Mouse (Mus musculus) forebrain, postnatal 0 days (tissue): Measurements from ENCODE around the gene Vegfc. TPM values are rescaled to one million over a fixed set of nuclear protein-coding genes. Genes with fewer than 3 reads are reported as not detected.
A peak's percentile ranks its signal among the peaks of the same experiment; 100 is the strongest.

ENCODE experiments used
- ATAC-seq: fragments of 200-750 bp; cut with Nextera tagmentation; 2 replicates; pipeline ENCODE4 v1.8.0; 2017; ENCODE audit warnings: mild to moderate bottlenecking, moderate library complexity
- DNase-seq: peaks from one replicate; pipeline ENCODE4 v3.0.0-alpha.2; 2015
- H3K27ac ChIP-seq: fragments of 300-500 bp; sonication (generic); 2 replicates; pipeline ENCODE4 v1.5.1; 2014; ENCODE audit warnings: low read depth, mild to moderate bottlenecking, antibody characterized with exemption, low read length, moderate library complexity, mixed read lengths
- H3K27me3 ChIP-seq: fragments of 300-500 bp; sonication (generic); 2 replicates; pipeline ENCODE4 v1.6.1; 2014; ENCODE audit warnings: mild to moderate bottlenecking, low read length, mixed read lengths; ENCODE audit not compliant: insufficient read depth
- H3K36me3 ChIP-seq: fragments of 300-500 bp; sonication (generic); 2 replicates; pipeline ENCODE4 v1.6.1; 2014; ENCODE audit warnings: mild to moderate bottlenecking, moderate library complexity; ENCODE audit not compliant: insufficient read depth
- H3K4me1 ChIP-seq: fragments of 300-500 bp; sonication (generic); 2 replicates; pipeline ENCODE4 v1.6.1; 2014; ENCODE audit warnings: antibody characterized with exemption; ENCODE audit not compliant: insufficient read depth
- H3K4me2 ChIP-seq: fragments of 300-500 bp; sonication (generic); 2 replicates; pipeline ENCODE4 v1.6.1; 2014; ENCODE audit warnings: low read depth, mild to moderate bottlenecking, moderate library complexity
- H3K4me3 ChIP-seq: fragments of 300-500 bp; sonication (generic); 2 replicates; pipeline ENCODE4 v1.5.1; 2014; ENCODE audit warnings: low read depth, low read length, mixed read lengths
- H3K9ac ChIP-seq: fragments of 300-500 bp; sonication (generic); 2 replicates; pipeline ENCODE4 v1.6.1; 2014; ENCODE audit warnings: mild to moderate bottlenecking
- H3K9me3 ChIP-seq: fragments of 300-500 bp; sonication (generic); 2 replicates; pipeline ENCODE4 v1.6.1; 2016; ENCODE audit warnings: low read length
- CTCF ChIP-seq: sonication (generic); IDR thresholded peaks from 2 replicates; pipeline ENCODE4 v1.5.1; 2016; ENCODE audit warnings: antibody characterized with exemption, control low read depth, low read depth
- WGBS: fragments of 180-500 bp; shearing (Covaris S2); extraction: QIAGEN DNeasy Blood & Tissue Kit; methylation state at CpG from one replicate; pipeline ENCODE4 v1.1.7; 2014; 5-methylcytosine and 5-hydroxymethylcytosine counted together
- polyA plus RNA-seq: library from polyadenylated mRNA; unstranded; fragments of >200 nt; fragmentation: Nextera tagmentation; extraction: Ambion mirVana; gene quantifications from 2 replicates; pipeline ENCODE4 v1.2.1, GENCODE M21; 2015
- total RNA-seq: library from RNA; depleted of rRNA; stranded (reverse); fragments of >200 nt; gene quantifications from 2 replicates; pipeline ENCODE4 v1.2.3, GENCODE M21; 2014

The Vegfc gene
- total and polyA plus RNA-seq, 2 experiments from 2014 or later: 4.9 to 8.2 TPM

DNA sequence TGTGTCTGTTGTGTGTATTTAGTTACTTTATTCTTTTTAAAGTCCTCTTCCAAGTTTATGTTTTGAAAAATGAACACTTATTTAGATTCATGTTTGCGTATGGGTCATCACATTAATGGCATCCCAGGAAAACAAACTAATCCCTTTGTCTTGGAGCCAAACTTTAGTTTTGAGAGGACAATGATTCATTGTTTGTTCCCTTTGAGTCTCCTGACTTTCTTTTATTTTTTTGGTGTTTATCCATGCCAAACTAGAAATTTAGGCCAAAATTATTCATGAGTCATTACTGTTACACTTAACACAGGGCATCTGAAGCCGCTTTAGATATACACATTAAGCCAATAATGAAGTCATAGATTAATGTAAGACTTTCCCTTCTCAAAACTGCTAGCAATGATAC, 12.5 kb downstream of the Vegfc start:
- no peak for TF ChIP-seq CTCF
- Histone ChIP-seq H3K4me2 (no peak overlapping the region), H3K36me3 (no peaks in the 10 kb centered on the region), H3K27me3 (no peaks in the 10 kb centered on the region), H3K4me3 (no peak overlapping the region), H3K9me3 (no peaks in the 10 kb centered on the region), H3K27ac (no peak overlapping the region), H3K4me1 (no peaks in the 10 kb centered on the region), H3K9ac (no peak overlapping the region)
- WGBS: 89% methylated on average over 2 of the region's 2 CpGs
- DNase-seq (no peak), ATAC-seq (no peak)

DNA sequence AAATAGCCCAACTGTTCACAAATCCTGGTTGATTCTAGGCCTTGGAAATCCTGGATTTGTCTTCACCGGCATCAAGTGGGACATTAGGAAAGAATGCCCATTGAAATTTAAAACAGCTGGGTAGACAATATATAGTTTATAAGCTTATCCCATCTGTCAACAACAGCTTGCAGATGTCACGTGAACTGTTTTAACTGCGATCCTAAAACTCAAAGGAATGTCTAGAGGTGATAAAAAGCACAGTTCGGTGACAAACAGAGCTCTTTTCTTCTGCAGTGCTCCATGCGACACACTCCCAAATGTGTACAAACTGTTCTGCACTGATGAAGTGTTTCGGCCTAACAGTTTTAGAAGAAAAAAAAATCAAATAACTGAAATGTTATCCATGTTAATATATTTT, 22.7 kb downstream of the Vegfc start:
- DNase-seq (no peak), ATAC-seq (no peak)
- no peaks in the 10 kb centered on the region for H3K4me1 ChIP-seq
- WGBS: 38% methylated on average over 6 of the region's 6 CpGs
- no peak for TF ChIP-seq CTCF
- H3K9ac ChIP-seq: no peak overlapping the region
- H3K36me3 ChIP-seq: no peaks in the 10 kb centered on the region
- H3K4me3 ChIP-seq: no peak overlapping the region
- no peak overlapping the region for H3K27ac ChIP-seq
- no peak overlapping the region for H3K4me2 ChIP-seq
- no peaks in the 10 kb centered on the region for H3K27me3 ChIP-seq
- no peaks in the 10 kb centered on the region for H3K9me3 ChIP-seq

DNA sequence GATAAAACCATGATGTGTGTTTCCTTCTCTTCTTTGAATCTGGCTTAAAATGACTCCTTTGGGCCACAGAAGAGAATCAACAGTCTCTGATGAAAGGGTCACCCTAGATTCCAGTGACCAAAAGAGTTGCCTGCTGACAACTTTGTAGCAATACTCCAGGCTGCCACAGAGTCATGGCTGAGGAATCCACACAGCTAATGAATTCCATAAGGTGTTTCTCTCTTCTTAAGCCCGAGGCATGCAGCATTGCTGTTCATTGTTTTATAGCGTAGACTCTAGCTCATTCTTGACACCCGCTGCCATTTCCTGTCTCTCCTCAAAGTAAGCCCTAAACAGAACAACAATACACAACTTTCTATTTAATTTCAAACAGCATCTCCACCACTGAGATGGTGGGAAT, 37.2 kb downstream of the Vegfc start:
- TF ChIP-seq CTCF: no peak
- no peak for ATAC-seq
- Histone ChIP-seq H3K36me3 (no peaks in the 10 kb centered on the region), H3K9ac (no peak overlapping the region), H3K4me3 (no peak overlapping the region), H3K4me2 (no peak overlapping the region), H3K27me3 (no peaks in the 10 kb centered on the region), H3K27ac (no peak overlapping the region), H3K4me1 (no peaks in the 10 kb centered on the region), H3K9me3 (no peaks in the 10 kb centered on the region)
- DNase-seq: no peak
- WGBS: 67% methylated on average over 3 of the region's 3 CpGs

DNA sequence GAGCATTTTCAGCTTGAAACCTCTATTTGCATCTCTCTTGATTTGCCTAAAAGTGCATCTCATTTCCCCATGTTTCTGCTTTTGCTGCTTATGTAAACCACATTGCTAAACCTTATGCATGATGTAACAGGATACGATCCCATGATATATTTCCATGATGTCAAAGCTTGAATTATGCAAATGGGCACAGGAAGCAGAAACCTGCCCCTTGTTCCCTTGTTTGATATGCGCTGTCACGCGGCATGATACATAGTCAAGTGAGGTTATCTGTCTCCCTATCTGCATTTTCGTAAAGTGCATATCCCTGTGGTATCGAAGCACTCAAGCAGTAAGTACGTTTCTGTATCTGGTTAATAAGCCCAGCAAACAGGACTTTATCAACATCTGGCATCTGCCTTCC, 42.7 kb downstream of the Vegfc start:
- Histone ChIP-seq H3K9me3 (no peaks in the 10 kb centered on the region), H3K27ac (no peak overlapping the region), H3K9ac (no peak overlapping the region), H3K4me2 (no peak overlapping the region), H3K27me3 (no peaks in the 10 kb centered on the region), H3K4me3 (no peak overlapping the region), H3K4me1 (no peaks in the 10 kb centered on the region), H3K36me3 (no peaks in the 10 kb centered on the region)
- DNase-seq (no peak), ATAC-seq (no peak; the same call in 1 of the 2 replicates)
- 84% methylated on average over 7 of the region's 7 CpGs for WGBS
- no peak for TF ChIP-seq CTCF

DNA sequence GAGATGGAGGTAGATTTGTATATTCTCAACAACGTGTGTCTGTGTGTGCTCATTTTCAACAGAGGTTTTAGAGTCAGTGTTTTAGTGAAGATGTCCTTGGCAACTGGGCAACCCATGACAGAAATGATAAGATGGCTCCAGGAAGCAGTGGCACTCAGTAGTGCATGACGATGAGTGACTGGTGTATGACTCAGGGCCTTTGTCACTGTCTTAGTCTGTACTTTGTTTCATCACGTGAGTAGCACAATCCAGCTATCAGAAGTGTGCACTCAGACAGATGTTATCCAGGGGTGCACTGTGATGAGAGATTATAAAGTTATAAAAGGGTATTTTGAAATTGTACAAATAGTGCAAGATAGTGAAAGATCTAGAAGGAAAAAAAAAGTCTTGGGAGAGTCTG, 44.5 kb downstream of the Vegfc start:
- no peak for TF ChIP-seq CTCF
- Histone ChIP-seq H3K9ac (no peak overlapping the region), H3K4me1 (no peaks in the 10 kb centered on the region), H3K9me3 (no peaks in the 10 kb centered on the region), H3K4me3 (no peak overlapping the region), H3K4me2 (no peak overlapping the region), H3K36me3 (no peaks in the 10 kb centered on the region), H3K27ac (no peak overlapping the region), H3K27me3 (no peaks in the 10 kb centered on the region)
- ATAC-seq (no peak), DNase-seq (no peak)
- WGBS: 76% methylated on average over 3 of the region's 3 CpGs

DNA sequence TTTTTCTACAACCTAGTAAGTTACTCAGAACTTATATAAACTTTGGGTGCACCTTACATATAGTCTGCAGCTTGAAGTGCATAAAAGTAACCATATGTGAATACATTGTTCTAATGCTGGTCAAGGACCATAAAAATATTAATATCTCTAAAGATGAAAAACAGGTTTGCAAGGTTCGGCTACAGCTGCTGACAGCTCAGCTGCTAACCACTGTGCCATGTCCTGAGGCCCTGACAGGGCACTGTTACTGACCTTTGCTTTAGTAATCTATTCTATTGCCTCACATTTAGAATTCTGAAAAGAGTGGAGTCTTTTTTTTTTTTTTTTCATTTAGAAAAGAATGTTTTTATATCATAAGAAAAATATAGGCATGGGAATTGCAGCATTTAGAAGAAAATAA, 44.9 kb downstream of the Vegfc start:
- H3K9me3 ChIP-seq: no peaks in the 10 kb centered on the region
- H3K27ac ChIP-seq: no peak overlapping the region
- 88% methylated on average over 1 of the region's 1 CpGs for WGBS
- DNase-seq (no peak), ATAC-seq (no peak)
- H3K4me2 ChIP-seq: no peak overlapping the region
- no peaks in the 10 kb centered on the region for H3K4me1 ChIP-seq
- TF ChIP-seq CTCF: no peak
- no peaks in the 10 kb centered on the region for H3K36me3 ChIP-seq
- H3K27me3 ChIP-seq: no peaks in the 10 kb centered on the region
- no peak overlapping the region for H3K4me3 ChIP-seq
- H3K9ac ChIP-seq: no peak overlapping the region

DNA sequence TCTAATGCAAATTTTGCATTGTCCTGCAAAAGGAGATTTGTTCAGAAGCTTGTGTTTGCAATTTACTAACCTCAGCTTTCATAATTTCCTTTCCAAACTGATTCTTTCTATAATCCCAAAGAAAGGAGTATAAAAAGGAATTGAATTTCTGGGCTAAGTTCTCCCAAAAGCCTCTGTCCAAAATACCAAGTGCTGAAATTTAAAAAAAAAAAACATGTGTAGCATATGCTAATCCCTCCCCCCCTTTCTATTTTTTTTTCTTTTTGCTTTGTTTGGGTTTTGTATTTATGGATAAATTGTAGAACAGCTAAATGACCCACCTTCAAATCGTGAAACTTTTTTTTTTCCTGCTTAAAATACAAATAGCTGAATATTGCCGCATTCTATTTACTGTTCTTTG, 53.2 kb downstream of the Vegfc start:
- Histone ChIP-seq H3K27ac (no peak overlapping the region), H3K4me1 (no peaks in the 10 kb centered on the region), H3K4me3 (no peak overlapping the region), H3K9me3 (no peaks in the 10 kb centered on the region), H3K4me2 (no peak overlapping the region), H3K36me3 (no peaks in the 10 kb centered on the region), H3K9ac (no peak overlapping the region), H3K27me3 (no peaks in the 10 kb centered on the region)
- no peak for DNase-seq
- WGBS: 94% methylated on average over 2 of the region's 2 CpGs
- TF ChIP-seq CTCF: no peak
- ATAC-seq: no peak

DNA sequence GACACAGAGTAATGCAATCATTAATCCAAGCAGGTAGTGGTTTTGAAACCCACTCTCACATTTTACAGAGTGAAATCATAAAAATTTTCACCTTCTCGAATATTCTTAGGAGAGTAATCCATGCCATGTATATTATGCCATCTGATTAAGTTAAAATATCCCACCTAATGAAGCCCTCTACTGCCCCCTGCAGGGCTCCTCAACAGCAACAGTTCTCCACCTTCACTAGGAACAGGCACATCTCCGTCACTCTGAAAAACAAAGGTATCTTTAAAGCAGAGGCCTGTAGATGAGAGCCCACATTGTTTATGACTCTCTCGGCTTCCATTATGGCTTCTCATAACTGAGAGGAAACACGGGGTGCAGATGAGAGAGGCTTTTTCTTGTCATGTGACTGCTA, 75.8 kb downstream of the Vegfc start:
- Histone ChIP-seq H3K4me1 (no peaks in the 10 kb centered on the region), H3K27me3 (no peaks in the 10 kb centered on the region), H3K27ac (no peak overlapping the region), H3K4me3 (no peak overlapping the region), H3K9ac (no peak overlapping the region), H3K36me3 (no peaks in the 10 kb centered on the region), H3K9me3 (no peaks in the 10 kb centered on the region), H3K4me2 (no peak overlapping the region)
- TF ChIP-seq CTCF: peak; percentile 50
- ATAC-seq: no peak
- peak; percentile 12 for DNase-seq
- WGBS: 54% methylated on average over 4 of the region's 4 CpGs
